In genomic region chr10:71052748-71053147, GRCm38 (mm10) we compare ENCODE assay signal across 15 mouse cellular contexts.
DNase-seq lines count a peak whose midpoint lies in the region; ATAC-seq and TF ChIP-seq lines count a peak whose summit lies in the region.
"Had no signal": no experiment of that assay in that cellular context is flagged by ENCODE, and none has a peak within 500 bp of the region (broad histone marks: within the 10 kb centered on the region; RNA-seq: fewer than 3 reads in every experiment).

No protein-coding gene starts in this region.

- no peaks in the 10 kb centered on the region for H3K36me3 ChIP-seq in heart, embryonic 14.5 days (ENCODE audit: control insufficient read depth, insufficient read depth, low read length)
- H3K36me3 ChIP-seq in lung, embryonic 14.5 days (ENCODE audit: insufficient read depth), result no peaks in the 10 kb centered on the region
- H3K36me3 ChIP-seq in intestine, embryonic 16.5 days (ENCODE audit: control insufficient read depth, insufficient read depth, low read length), result no peaks in the 10 kb centered on the region
- no peaks in the 10 kb centered on the region for H3K36me3 ChIP-seq in stomach, embryonic 15.5 days
- no peaks in the 10 kb centered on the region for H3K36me3 ChIP-seq in liver, embryonic 11.5 days (ENCODE audit: control insufficient read depth, insufficient read depth, low read length)
- H3K36me3 ChIP-seq: forebrain, embryonic 12.5 days; midbrain, embryonic 15.5 days; neural tube, embryonic 12.5 days had no signal

- H3K27me3 ChIP-seq in heart, embryonic 14.5 days (ENCODE audit: control insufficient read depth, insufficient read depth, low read length), result no peaks in the 10 kb centered on the region
- H3K27me3 ChIP-seq in lung, embryonic 14.5 days (ENCODE audit: insufficient read depth, low read length), result no peaks in the 10 kb centered on the region
- H3K27me3 ChIP-seq in intestine, embryonic 16.5 days (replicated peaks; ENCODE audit: control insufficient read depth, insufficient read depth, low read length), result no peaks in the 10 kb centered on the region
- no peaks in the 10 kb centered on the region for H3K27me3 ChIP-seq in stomach, embryonic 15.5 days (replicated peaks)
- H3K27me3 ChIP-seq in liver, embryonic 11.5 days (replicated peaks; ENCODE audit: control insufficient read depth, insufficient read depth, low read length), result no peaks in the 10 kb centered on the region
- H3K27me3 ChIP-seq: forebrain, embryonic 12.5 days; midbrain, embryonic 15.5 days; neural tube, embryonic 12.5 days had no signal

- 60% methylated on average over 9 of the region's 9 CpGs for WGBS in heart, embryonic 14.5 days
- WGBS in lung, embryonic 14.5 days, result 78% methylated on average over 9 of the region's 9 CpGs
- 64% methylated on average over 9 of the region's 9 CpGs for WGBS in intestine, embryonic 16.5 days
- 79% methylated on average over 9 of the region's 9 CpGs for WGBS in stomach, embryonic 15.5 days
- whole genome bisulfite sequencing in liver, embryonic 11.5 days, result 86% methylated on average over 9 of the region's 9 CpGs

- no peak overlapping the region for H3K9ac ChIP-seq in heart, embryonic 14.5 days (ENCODE audit: low read length)
- H3K9ac ChIP-seq in lung, embryonic 14.5 days, result no peak overlapping the region
- no peak overlapping the region for H3K9ac ChIP-seq in intestine, embryonic 16.5 days (ENCODE audit: low read depth, low read length)
- no peak overlapping the region for H3K9ac ChIP-seq in stomach, embryonic 15.5 days
- no peak overlapping the region for H3K9ac ChIP-seq in liver, embryonic 11.5 days (ENCODE audit: low read depth, low read length)
- H3K9ac ChIP-seq: forebrain, embryonic 12.5 days; liver, embryonic 14.5 days; midbrain, embryonic 15.5 days; neural tube, embryonic 12.5 days had no signal

- ATAC-seq in heart, embryonic 14.5 days (ENCODE audit: insufficient number of reproducible peaks, insufficient read depth, low FRiP score, low read depth), result no peak
- no peak for ATAC-seq in lung, embryonic 14.5 days (ENCODE audit: insufficient read depth)
- 0 out of 2 replicates have a peak, but pooled peaks have one; percentile 26 for ATAC-seq in intestine, embryonic 16.5 days
- ATAC-seq in stomach, embryonic 15.5 days (ENCODE audit: insufficient read depth, low FRiP score, low read depth), result no peak
- ATAC-seq in liver, embryonic 11.5 days (replicated peaks; ENCODE audit: low FRiP score), result no peak
- ATAC-seq: CD4-positive, CD25-positive, alpha-beta regulatory T cell, adult 4 months had no signal

- no peak for TF ChIP-seq CTCF in lung, embryonic 14.5 days (IDR thresholded peaks at IDR 0.05; ENCODE audit: low read depth)

- peaks cover 24 to 29% of the 10 kb centered on the region in 2 experiments for H3K4me1 ChIP-seq in heart, embryonic 14.5 days (ENCODE audit: control insufficient read depth in 2 of 2, insufficient read depth in 2 of 2, low read length in 2 of 2)
- peaks cover 8% of the 10 kb centered on the region; the same call in 1 of the 2 replicates for H3K4me1 ChIP-seq in lung, embryonic 14.5 days (ENCODE audit: insufficient read depth)
- 0 out of 2 replicates have a peak, but pooled peaks cover 4% of the 10 kb centered on the region for H3K4me1 ChIP-seq in intestine, embryonic 16.5 days (ENCODE audit: control insufficient read depth, insufficient read depth, low read length)
- H3K4me1 ChIP-seq in stomach, embryonic 15.5 days, result 0 out of 2 replicates have a peak, but pooled peaks cover 2% of the 10 kb centered on the region
- H3K4me1 ChIP-seq in liver, embryonic 11.5 days (replicated peaks; ENCODE audit: control insufficient read depth, insufficient read depth, low read length), result peaks cover 2% of the 10 kb centered on the region; the same call in 1 of the 2 replicates
- H3K4me1 ChIP-seq: forebrain, embryonic 12.5 days; neural tube, embryonic 12.5 days had no signal

- peak overlapping the region; percentile 35 for H3K4me2 ChIP-seq in heart, embryonic 14.5 days (ENCODE audit: low read length)
- H3K4me2 ChIP-seq in lung, embryonic 14.5 days, result no peak overlapping the region
- H3K4me2 ChIP-seq in intestine, embryonic 16.5 days (ENCODE audit: low read depth, low read length), result no peak overlapping the region
- H3K4me2 ChIP-seq in stomach, embryonic 15.5 days, result no peak overlapping the region
- no peak overlapping the region for H3K4me2 ChIP-seq in liver, embryonic 11.5 days
- H3K4me2 ChIP-seq: forebrain, embryonic 12.5 days; midbrain, embryonic 15.5 days; neural tube, embryonic 12.5 days had no signal

- H3K27ac ChIP-seq in heart, embryonic 14.5 days (replicated peaks in 1 of 2; ENCODE audit: control insufficient read depth in 1 of 2, insufficient read depth in 1 of 2, low read depth in 2 of 2, low read length in 2 of 2), result peak overlapping the region; percentile 15 to 55
- no peak overlapping the region; the same call in 1 of the 2 replicates for H3K27ac ChIP-seq in lung, embryonic 14.5 days (ENCODE audit: low read depth)
- H3K27ac ChIP-seq in intestine, embryonic 16.5 days (ENCODE audit: low read length), result peak overlapping the region; percentile 55; the same call in 1 of the 2 replicates
- peak overlapping the region; percentile 12; the same call in 1 of the 2 replicates for H3K27ac ChIP-seq in stomach, embryonic 15.5 days
- no peak overlapping the region for H3K27ac ChIP-seq in liver, embryonic 11.5 days (ENCODE audit: low read depth, low read length)
- H3K27ac ChIP-seq: forebrain, embryonic 12.5 days; liver, embryonic 14.5 days; midbrain, embryonic 15.5 days; neural tube, embryonic 12.5 days had no signal

- H3K9me3 ChIP-seq in heart, embryonic 14.5 days (ENCODE audit: control insufficient read depth, low read length), result no peaks in the 10 kb centered on the region
- H3K9me3 ChIP-seq in lung, embryonic 14.5 days (ENCODE audit: low read depth, low read length), result no peaks in the 10 kb centered on the region
- no peaks in the 10 kb centered on the region for H3K9me3 ChIP-seq in intestine, embryonic 16.5 days (ENCODE audit: control insufficient read depth, low read length)
- H3K9me3 ChIP-seq in stomach, embryonic 15.5 days, result no peaks in the 10 kb centered on the region
- no peaks in the 10 kb centered on the region for H3K9me3 ChIP-seq in liver, embryonic 11.5 days (ENCODE audit: control insufficient read depth, low read length)
- H3K9me3 ChIP-seq: forebrain, embryonic 12.5 days; midbrain, embryonic 15.5 days; neural tube, embryonic 12.5 days had no signal

- DNase-seq in heart, adult 18-20 months, result no peak
- peak; percentile 19 for DNase-seq in lung, embryonic 14.5 days
- DNase-seq in lung, postnatal 4 days, result no peak
- no peak for DNase-seq in liver, embryonic 11.5 days (ENCODE audit: low spot score)
- DNase-seq: cerebellum, adult 11 months; layer of hippocampus, adult 9-11 months; thymus, adult 18-20 months had no signal

- H3K4me3 ChIP-seq in heart, embryonic 14.5 days (ENCODE audit: control insufficient read depth in 1 of 2, insufficient read depth in 1 of 2, low read depth in 1 of 2, low read length in 2 of 2), result no peak overlapping the region
- H3K4me3 ChIP-seq in lung, embryonic 14.5 days (ENCODE audit: low read depth, low read length), result no peak overlapping the region
- H3K4me3 ChIP-seq in intestine, embryonic 16.5 days (ENCODE audit: low read length), result no peak overlapping the region
- no peak overlapping the region for H3K4me3 ChIP-seq in stomach, embryonic 15.5 days (replicated peaks)
- no peak overlapping the region for H3K4me3 ChIP-seq in liver, embryonic 11.5 days (ENCODE audit: low read depth, low read length)
- H3K4me3 ChIP-seq: forebrain, embryonic 12.5 days; midbrain, embryonic 15.5 days; neural tube, embryonic 12.5 days had no signal

Comparison
In these comparisons a context has a peak if more than half of its experiments do, and no peak if none do; other contexts are left out.
1. H3K27ac ChIP-seq: peak in heart, embryonic 14.5 days (2 of 2), intestine, embryonic 16.5 days (single experiment) and stomach, embryonic 15.5 days (single experiment); none in lung, embryonic 14.5 days (single experiment) and liver, embryonic 11.5 days (single experiment).